Mouse (Mus musculus) bone marrow, adult 2 months (tissue): Measurements from ENCODE around the gene Fam83c. TPM values are rescaled to one million over a fixed set of nuclear protein-coding genes. Genes with fewer than 3 reads are reported as not detected.

Experiments used
- H3K27ac ChIP-seq: fragments of 200-500 bp; 2 replicates; pipeline ENCODE4 v1.5.1; 2012; ENCODE audit warnings: low read depth, mild to moderate bottlenecking, control low read depth, inconsistent platforms, low read length; ENCODE audit not compliant: control insufficient read depth, poor library complexity, insufficient read depth
- H3K4me1 ChIP-seq: fragments of 200-500 bp; 2 replicates; pipeline ENCODE4 v1.6.1; 2011; ENCODE audit warnings: low read length; ENCODE audit not compliant: control insufficient read depth, insufficient read depth
- H3K4me3 ChIP-seq: fragments of 200-500 bp; replicated peaks from 2 replicates; pipeline ENCODE3; 2011; ENCODE audit warnings: mild to moderate bottlenecking, low read depth, low read length, control low read depth; ENCODE audit not compliant: control insufficient read depth
- CTCF ChIP-seq: fragments of 200-500 bp; IDR thresholded peaks from 2 replicates; pipeline ENCODE4 v1.5.1; 2011; ENCODE audit warnings: low read length, control low read depth; ENCODE audit not compliant: control insufficient read depth, insufficient read depth
- POLR2A ChIP-seq: fragments of 200-500 bp; IDR thresholded peaks from 2 replicates; pipeline ENCODE4 v1.6.1; 2011; ENCODE audit warnings: low read depth, mild to moderate bottlenecking, control low read depth, low read length, borderline replicate concordance; ENCODE audit not compliant: control insufficient read depth
- WGBS: fragments of 180-500 bp; shearing (Covaris S2); methylation state at CpG from one replicate; pipeline ENCODE4 v1.1.7; 2018; 5-methylcytosine and 5-hydroxymethylcytosine counted together
- polyA plus RNA-seq: library from polyadenylated mRNA; stranded (reverse); fragments of >200 nt; gene quantifications from 2 replicates; pipeline ENCODE4 v1.2.4, GENCODE M21; 2011; ENCODE audit warnings: low replicate concordance; ENCODE audit not compliant: missing spikeins, insufficient read depth, insufficient read length

Gene Fam83c
- polyA plus RNA-seq, 1 experiment: not detected

DNA sequence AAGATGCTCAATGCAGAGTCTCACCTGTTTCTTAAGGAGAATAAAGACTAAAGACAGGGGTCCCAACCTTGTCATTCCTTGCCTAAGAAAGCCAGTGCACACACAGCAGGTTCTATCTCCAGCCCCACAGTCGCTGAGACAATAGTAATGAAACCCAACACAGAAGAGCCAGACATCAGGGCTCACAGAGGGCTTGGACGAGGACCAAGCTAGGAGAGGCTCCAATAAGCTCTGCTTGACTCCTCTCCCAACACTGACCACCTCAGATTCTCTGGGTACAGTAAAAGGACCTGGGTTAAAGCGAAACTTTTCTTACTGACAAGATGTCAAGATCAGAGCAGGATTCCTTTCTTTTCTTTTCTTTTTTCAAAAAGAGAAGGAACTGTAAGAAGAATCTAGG lies 36.0 kb downstream of the Fam83c start:
- Histone ChIP-seq H3K27ac (no peak overlapping the region), H3K4me3 (no peak overlapping the region), H3K4me1 (no peaks in the 10 kb centered on the region; the same call in 1 of the 2 replicates)
- 46% methylated on average over 3 of the region's 3 CpGs for WGBS
- TF ChIP-seq CTCF (no peak), POLR2A (no peak)

DNA sequence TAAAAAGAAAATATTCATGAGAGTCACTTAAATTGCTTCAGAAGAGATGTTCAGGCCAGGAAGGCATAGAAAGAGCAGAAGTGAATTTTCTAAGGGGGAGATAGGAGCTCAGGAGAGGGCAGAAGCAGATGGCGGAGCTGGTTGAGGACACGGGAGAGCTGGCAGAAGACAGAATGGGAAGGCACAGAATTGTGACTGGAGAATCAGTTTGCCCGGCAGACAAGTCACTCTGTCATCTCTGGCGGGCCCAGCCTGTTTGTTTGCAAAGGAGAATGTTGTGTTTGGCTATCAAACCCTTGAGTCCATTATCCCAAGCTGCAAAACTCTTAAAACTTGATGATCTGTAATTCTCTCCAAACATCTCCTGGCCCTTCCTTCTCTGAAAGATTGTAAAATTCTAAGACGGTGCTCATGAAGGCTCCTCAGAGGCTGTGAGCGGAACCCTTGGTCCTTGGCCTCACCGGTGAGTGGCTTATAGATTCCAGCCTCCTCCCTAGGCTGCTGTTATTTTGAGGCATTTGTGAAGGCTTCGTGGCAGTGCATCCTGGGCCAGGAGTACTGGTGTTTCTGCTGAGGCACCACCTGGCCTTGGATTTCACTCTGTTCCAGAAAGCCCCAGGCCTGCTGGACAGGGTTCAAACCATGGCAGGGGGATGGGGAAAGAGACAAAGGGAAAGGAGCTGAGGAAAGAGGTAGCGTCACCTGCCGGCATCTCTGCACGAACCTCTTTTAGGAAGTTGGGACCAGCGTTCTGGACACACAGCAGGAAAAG lies 39.8 kb downstream of the Fam83c start:
- no peak overlapping the region for H3K4me3 ChIP-seq
- TF ChIP-seq CTCF: no peak
- no peak for TF ChIP-seq POLR2A
- WGBS: 84% methylated on average over 12 of the region's 12 CpGs
- no peak overlapping the region for H3K27ac ChIP-seq
- no peaks in the 10 kb centered on the region; the same call in none of the 2 replicates for H3K4me1 ChIP-seq

DNA sequence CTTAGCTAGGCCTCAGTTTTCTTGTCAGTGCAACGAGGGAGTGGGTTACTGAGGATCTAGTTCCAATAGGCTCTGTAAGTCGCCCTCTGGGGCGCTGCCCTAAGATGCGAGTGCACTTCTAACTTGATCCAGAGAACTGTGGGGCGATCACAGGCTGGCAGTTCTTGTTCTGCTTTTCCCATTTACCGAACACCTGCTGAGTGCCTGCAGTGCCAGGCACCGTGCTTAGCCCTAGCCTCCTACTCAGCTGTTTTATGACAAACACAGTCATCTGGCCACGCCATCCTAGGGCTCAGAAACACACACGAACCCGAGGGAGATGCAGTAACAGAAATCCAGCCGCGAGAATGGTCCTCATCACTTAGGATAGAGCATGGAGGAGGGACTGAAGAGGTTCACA lies 41.8 kb downstream of the Fam83c start:
- no peak for TF ChIP-seq POLR2A
- TF ChIP-seq CTCF: no peak
- Histone ChIP-seq H3K4me1 (no peaks in the 10 kb centered on the region; the same call in none of the 2 replicates), H3K4me3 (no peak overlapping the region), H3K27ac (no peak overlapping the region)
- WGBS: 22% methylated on average over 12 of the region's 12 CpGs

DNA sequence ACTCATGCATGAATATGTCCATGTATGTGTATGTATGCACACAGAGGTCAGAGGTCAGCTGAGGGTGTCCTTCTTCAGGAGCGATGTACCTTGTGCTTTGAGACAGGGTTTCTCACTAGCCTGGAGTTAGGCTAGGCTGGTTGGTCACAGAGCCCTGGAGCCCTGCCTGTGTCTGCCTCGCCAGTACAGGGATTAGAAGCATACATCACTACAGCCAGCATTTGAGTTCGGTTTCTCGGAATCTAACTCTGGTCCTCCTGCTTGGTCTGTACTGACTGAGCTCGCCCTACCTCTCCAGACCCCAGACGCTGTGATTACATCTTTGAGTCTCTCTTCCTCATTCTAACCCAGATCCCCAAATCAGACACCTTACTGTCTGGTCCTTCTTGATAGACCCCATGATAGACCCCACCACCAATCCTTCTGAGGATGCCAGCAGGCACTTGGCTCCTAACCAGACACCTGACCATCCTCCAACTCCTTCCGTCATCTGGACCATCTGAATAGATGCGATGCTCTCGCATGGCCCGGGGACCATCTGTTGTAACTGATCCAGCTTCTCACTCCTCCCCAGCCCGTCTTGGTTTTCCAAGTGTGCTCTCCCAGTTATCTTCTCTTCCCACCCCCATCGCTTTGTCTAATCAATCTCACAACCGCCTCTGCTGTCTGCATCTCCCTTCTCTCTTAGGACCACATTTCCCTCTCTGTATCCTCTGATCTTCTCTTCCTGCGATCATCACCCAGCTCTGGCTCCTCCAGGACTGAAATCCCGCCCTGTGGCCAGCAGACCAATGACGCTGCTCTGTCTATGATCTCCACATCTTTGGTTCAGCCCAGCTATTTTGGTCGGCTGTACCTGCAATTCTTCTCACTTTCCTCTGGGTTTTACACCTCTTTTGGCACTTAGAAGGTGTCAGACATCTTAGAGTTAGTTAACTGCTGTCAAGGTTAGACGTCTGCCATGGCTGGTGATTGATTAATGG lies 46.4 kb downstream of the Fam83c start:
- Histone ChIP-seq H3K27ac (no peak overlapping the region), H3K4me1 (no peaks in the 10 kb centered on the region; the same call in 1 of the 2 replicates), H3K4me3 (no peak overlapping the region)
- TF ChIP-seq POLR2A (no peak), CTCF (no peak)
- 63% methylated on average over 18 of the region's 18 CpGs for WGBS

DNA sequence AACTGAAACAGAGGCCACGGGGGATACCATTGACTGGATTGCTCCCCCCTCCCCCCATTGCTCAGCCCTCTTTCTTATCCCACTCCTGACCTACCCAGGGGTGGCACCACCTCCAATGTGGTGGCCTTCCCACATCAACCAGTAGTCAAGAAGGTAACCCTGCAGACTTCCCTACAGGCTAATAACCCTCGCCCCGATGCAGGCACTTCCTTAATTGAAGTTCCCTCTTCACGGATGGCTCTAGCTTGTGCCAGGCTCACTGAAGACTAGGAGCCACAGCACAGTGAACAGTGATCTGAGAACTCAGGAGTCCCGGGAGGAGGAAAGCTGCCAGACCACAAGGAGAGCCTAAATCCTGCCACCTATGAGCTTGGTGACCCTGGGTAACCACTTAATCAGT lies 47.7 kb downstream of the Fam83c start:
- Histone ChIP-seq H3K4me3 (no peak overlapping the region), H3K27ac (no peak overlapping the region), H3K4me1 (no peaks in the 10 kb centered on the region; the same call in 1 of the 2 replicates)
- WGBS: 16% methylated on average over 5 of the region's 5 CpGs
- no peak for TF ChIP-seq POLR2A
- no peak for TF ChIP-seq CTCF

DNA sequence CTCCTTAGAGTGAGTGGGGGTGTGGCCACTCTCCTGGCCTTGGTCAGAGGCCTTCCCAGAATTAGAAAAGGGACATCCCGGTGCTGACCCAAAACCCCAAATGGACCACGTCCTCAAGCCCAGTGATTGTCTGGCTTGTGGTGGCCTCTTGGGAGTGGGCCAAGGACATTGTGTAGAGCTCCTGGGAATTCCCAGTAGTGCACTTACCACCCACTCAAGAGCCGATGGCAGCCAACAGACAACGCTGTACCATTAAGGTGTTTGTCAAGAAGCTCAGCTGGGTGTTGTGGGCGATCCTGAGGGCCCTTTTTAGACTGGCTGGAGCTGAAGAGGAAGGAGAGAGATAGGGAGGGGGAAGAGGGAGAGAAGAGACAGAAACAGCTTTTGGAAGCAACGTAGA lies 50.1 kb downstream of the Fam83c start:
- Histone ChIP-seq H3K4me3 (no peak overlapping the region), H3K27ac (no peak overlapping the region), H3K4me1 (no peaks in the 10 kb centered on the region; the same call in 1 of the 2 replicates)
- 71% methylated on average over 6 of the region's 6 CpGs for WGBS
- TF ChIP-seq CTCF: no peak
- TF ChIP-seq POLR2A: no peak

DNA sequence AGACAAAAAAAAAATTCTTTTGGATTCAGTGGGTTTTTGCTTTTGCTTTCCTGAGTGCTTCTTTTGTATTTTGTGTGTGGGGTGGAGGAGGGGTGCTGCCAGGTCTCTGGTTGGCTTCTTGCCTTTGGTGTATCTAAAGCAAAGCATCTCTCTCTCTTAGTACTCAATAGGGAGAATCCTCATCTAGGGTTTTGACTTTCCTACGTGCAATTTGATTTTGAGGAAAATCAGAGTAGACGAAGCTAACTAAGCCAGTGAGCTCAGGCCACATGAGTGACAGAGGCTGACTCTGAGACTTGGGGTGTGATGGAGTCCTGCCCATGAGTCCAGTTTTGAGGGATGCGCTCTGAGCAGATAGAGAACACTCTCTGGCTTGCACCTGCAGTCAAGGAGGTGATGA lies 55.1 kb downstream of the Fam83c start:
- Histone ChIP-seq H3K4me3 (no peak overlapping the region), H3K4me1 (no peaks in the 10 kb centered on the region; the same call in 1 of the 2 replicates), H3K27ac (no peak overlapping the region)
- 85% methylated on average over 3 of the region's 3 CpGs for WGBS
- TF ChIP-seq CTCF (no peak), POLR2A (no peak)

DNA sequence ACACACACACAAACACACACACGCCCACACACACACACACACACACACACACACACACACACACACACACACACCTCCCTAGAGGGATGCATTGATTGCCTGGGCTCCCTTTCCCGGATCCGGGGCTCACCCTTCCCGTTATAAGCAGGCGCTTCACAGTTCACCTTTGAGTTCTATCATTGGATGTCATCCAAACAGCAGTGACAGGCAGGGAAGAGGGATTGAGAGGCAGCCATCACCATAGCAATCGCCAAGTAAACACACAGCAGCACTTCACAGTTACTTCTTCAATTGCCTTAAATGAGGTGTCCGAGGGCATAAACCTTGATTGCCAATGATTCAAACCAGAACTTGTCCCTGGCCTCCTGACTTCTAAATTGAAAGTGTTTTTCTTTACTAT lies 55.6 kb downstream of the Fam83c start:
- H3K27ac ChIP-seq: no peak overlapping the region
- H3K4me3 ChIP-seq: no peak overlapping the region
- 53% methylated on average over 7 of the region's 7 CpGs for WGBS
- H3K4me1 ChIP-seq: no peaks in the 10 kb centered on the region; the same call in 1 of the 2 replicates
- TF ChIP-seq POLR2A (no peak), CTCF (no peak)
